Mouse (Mus musculus) gastrocnemius, adult 18-20 months (tissue): ENCODE measurements around the gene B4galt3. TPM values are rescaled to one million over a fixed set of nuclear protein-coding genes. Genes with fewer than 3 reads are reported as not detected.

Experiments used
- DNase-seq: peaks from one replicate; pipeline ENCODE4 v3.0.0; 2021; ENCODE audit warnings: low spot score
- total RNA-seq, 2 experiments: library from RNA; stranded (reverse); gene quantifications; 2 replicates each; pipeline ENCODE4 v1.2.3; 2021

B4galt3 gene
- total RNA-seq, 2 experiments from 2014 or later, result 12.0 to 13.0 TPM

- DNase-seq, result no peak
These were observed 6.9 kb upstream of the B4galt3 start for GRCm38 (mm10) chr1:171263185-171263611.

DNA sequence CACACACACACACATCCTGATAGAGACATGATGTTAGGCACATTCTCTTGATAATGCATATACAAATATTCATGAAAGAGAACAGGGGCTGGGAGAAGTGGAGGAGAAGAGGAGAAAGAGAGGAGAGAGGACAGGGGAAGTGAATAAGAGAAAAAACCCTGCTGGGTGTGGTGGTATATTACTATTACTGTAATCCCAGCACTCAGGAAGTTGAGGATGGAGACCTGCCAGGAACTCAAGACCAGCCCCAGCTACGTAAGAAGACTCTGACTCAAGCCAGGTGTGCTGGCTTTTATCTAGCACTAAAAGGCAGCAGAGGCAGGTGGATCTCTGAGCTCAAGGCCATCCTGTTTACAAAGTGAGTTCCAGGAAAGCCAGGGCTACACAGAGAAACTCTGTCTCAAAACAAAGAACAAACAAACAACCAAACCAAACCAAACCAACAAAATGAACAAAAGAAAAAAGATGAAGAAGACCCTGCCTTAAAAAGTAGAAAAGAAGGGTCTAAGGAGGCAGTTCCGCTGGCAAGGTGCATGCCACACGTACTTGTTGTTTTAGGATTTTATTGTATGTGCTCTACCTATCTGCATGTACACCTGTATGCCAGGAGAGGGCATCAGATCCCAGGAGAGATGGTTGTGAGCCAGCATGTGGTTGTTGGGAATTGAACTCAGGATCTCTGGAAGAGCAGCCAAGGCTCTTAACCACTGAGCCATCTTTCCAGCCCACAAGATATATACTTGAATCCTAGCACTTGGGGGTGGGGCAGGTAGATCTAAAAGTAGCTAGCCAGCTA, 6.3 kb upstream of the B4galt3 start:
- no peak for DNase-seq

GRCm38 (mm10) chr1:171265971-171266744, 4.0 kb upstream of the B4galt3 start:
- no peak for DNase-seq

GRCm38 (mm10) chr1:171268341-171268740, 1.8 kb upstream of the B4galt3 start:
- no peak for DNase-seq

- DNase-seq, result no peak
These were observed 409 bp downstream of the B4galt3 start for GRCm38 (mm10) chr1:171270573-171270900.

GRCm38 (mm10) chr1:171271196-171271595, 1.1 kb downstream of the B4galt3 start:
- DNase-seq, result no peak

DNA sequence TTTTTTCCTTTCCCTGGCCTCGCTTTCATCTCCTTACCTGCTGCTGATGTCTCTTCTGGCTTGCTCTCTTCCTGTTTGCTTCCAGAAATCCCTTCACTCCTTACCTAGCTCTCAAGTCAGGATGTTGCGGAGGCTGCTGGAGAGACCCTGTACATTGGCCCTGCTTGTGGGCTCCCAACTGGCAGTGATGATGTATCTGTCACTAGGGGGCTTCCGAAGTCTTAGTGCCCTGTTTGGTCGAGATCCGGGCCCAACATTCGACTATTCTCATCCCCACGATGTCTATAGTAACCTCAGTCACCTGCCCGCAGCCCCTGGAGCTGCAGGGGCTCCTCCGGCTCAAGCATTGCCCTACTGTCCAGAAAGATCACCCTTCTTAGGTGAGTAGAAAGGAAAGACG, 1.5 kb downstream of the B4galt3 start:
- DNase-seq, result no peak

DNA sequence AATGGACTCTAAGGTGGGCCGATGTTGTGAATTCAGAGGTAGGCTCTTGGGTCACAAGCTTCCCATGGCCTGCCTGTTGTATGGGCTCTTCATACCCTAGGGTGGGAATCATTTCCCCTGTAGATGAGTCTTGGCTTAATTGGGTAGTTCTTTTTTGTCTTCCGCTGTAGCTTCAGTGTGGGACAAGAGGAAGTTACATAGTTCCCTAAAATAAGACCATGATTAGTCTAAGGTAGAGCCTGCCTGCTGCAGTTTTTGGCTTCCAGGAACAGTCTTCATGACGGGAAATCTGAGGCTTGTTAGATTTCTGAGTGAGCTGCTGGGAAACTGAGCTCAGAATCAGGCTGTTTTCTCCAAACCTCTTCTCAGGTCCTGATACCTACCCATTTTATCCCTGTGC, 2.0 kb downstream of the B4galt3 start:
- DNase-seq, result no peak

DNA sequence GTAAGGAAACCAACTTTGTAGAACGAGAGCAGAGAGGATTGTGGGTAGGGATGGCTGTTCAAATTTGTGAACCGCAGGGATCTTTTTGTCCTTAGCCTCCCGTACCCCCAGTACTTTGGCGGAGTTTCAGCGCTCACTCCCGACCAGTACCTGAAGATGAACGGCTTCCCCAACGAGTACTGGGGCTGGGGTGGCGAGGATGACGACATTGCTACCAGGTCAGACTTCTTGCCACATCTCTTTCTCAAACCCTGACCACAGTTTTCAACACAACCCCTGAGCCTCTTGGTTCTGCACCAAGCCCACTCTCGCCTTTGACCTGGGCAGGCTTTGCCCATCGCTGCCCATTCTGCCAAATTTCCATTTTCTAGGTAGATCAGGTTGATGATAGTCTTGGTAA, 4.0 kb downstream of the B4galt3 start:
- DNase-seq, result no peak

DNA sequence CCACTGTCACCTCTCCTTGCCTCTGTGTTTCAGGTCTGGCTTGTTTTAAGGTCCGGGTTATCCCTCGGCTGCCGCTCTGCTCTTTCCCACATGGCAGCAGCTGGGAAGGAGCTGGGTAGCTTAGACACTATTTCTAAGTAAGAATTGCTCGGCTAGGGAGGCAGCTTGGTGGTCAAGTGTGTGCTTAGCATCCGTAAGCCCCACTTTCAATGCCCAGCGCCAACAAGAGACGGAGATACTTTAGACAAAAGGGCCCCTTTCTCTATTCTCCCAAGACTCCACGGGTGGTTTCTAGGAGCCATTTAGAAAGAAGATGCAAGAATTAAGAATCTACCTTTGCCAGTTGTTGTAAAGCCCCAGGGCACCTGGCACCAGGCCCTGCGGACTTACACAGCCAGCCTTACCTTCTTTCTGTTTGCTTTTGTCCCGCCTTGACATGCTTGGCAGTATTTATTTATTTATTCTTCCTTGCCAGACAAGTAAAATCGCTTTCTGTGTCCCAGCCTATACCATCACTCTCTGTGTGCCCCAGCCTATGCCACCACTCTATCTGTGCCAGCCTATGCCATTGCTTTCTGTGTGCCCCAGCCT, 5.1 kb downstream of the B4galt3 start:
- DNase-seq, result no peak

DNA sequence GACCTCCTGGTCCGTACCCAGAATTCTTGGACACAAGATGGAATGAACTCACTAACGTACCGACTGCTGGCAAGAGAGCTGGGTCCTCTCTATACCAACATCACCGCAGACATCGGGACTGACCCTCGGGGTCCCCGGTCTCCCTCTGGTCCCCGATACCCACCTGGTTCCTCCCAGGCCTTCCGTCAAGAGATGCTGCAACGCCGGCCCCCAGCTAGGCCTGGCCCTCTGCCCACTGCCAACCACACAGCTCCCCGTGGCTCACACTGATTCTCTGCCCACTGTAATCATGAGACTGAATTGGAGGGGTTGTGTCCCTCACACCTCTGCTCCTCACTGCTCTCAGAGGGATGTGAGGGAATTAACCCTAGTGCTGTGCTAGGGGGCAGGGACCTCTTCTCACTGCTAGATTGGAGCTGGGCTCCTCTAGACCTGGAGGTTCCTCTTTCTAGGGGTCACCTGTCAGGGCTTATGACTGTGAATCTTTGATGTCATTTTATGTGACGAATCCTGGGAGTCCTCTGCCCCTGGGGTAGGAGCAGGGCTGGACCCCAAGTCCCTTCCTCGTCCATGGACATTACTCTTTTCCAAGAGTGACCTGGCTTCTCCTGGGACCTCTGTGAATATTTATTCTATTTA, 6.1 kb downstream of the B4galt3 start:
- DNase-seq, result no peak

DNA sequence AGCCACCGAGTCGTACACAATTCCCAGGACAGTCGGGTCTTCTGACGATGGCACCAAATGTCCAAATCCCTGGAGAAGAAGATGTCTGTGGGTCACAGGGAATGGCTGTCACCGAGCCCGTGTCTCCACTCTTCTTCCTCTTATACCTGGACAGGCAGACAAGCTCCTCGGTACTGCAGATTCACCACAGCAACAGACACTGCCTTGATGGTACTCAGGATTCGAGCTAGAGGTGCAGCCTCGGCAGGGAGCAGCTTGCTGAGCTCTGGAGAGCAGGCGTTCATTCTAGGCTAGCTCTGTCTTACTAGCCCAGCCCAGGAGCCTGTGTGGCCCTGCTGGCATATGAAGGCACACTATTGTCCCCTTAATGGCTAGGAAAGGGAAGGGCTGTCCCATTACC, 7.6 kb downstream of the B4galt3 start:
- DNase-seq, result no peak

GRCm38 (mm10) chr1:171278436-171278835, 8.3 kb downstream of the B4galt3 start:
- DNase-seq, result no peak

- DNase-seq, result no peak
These were observed 9.0 kb downstream of the B4galt3 start for GRCm38 (mm10) chr1:171279012-171279705.

GRCm38 (mm10) chr1:171279721-171280120, 9.6 kb downstream of the B4galt3 start:
- no peak for DNase-seq

- no peak for DNase-seq
These were observed 10.3 kb downstream of the B4galt3 start for GRCm38 (mm10) chr1:171280250-171280915.

DNA sequence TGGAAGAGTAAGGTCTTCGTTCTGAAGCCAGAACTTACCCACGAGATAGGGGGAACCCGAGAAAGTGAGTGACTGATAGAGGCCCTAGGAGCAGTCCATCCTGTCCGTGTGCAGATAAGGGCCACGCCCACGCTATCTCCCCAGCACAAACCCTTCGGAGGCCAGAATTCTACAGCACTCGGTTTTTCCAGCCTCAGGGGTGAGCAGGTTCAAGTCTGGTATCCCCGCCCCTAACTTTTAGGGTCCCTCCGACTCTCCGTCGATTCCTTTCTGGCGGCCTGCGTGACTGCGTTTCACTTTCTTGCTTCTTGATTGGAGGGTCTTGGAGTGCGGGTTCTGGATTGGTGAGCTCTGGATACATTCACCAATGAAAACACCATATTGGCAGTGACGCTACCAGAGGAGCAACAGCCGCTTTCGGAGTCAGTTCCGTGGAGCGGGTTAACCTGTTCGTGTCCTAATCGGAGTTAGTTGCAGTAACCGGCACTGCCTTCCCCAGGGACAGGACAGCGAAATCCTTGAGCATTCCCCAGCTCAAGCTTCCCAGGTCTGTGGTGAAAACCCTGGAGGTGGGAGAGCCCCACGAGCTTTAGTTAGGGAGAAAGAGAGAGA, 10.9 kb downstream of the B4galt3 start, which contains the start of gene Ppox:
Gene Ppox (minus strand): TSS at position 271 of the 612 bp plus-strand sequence.
- peak; percentile 93 for DNase-seq

DNA sequence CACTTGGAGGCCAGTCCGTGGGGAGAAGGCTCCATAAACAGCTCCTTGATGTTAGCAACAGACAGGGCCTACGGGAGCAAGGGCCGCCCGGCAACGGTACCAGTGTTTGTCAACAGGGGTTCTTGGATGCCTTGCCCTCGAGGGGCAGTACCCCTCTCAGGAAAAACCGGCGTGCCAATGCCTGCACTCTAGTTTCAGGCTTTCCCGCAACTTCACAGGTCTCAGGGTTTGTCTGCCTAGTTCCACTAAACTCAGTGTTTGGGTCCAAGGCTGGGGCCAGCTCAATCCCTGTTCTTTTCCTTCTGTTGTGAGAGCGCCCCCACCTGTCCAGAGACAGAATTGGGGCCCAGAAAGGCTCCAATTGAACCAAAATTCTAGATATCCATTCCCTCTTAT, 11.4 kb downstream of the B4galt3 start:
- peak; percentile 86 for DNase-seq

- DNase-seq, result peak; percentile 3
These were observed 12.1 kb downstream of the B4galt3 start for GRCm38 (mm10) chr1:171282086-171282805.
